Mouse (Mus musculus) frontal cortex, adult 2 months (tissue): ENCODE measurements around the gene Srek1. TPM values are rescaled to one million over a fixed set of nuclear protein-coding genes. Genes with fewer than 3 reads are reported as not detected.

Experiments
- DNase-seq, 2 experiments: peaks; one replicate each; pipeline ENCODE4 v3.0.0; 2022; ENCODE audit warnings: low spot score in 1 of 2; ENCODE audit errors: extremely low spot score in 1 of 2
- polyA plus RNA-seq: library from polyadenylated mRNA; depleted of rRNA; stranded (reverse); fragments of >200 nt; gene quantifications from 2 replicates; pipeline ENCODE4 v1.2.3, GENCODE M21; 2012; rRNA removed

Gene Srek1
- polyA plus RNA-seq, 1 experiment = 91.5 TPM

DNA sequence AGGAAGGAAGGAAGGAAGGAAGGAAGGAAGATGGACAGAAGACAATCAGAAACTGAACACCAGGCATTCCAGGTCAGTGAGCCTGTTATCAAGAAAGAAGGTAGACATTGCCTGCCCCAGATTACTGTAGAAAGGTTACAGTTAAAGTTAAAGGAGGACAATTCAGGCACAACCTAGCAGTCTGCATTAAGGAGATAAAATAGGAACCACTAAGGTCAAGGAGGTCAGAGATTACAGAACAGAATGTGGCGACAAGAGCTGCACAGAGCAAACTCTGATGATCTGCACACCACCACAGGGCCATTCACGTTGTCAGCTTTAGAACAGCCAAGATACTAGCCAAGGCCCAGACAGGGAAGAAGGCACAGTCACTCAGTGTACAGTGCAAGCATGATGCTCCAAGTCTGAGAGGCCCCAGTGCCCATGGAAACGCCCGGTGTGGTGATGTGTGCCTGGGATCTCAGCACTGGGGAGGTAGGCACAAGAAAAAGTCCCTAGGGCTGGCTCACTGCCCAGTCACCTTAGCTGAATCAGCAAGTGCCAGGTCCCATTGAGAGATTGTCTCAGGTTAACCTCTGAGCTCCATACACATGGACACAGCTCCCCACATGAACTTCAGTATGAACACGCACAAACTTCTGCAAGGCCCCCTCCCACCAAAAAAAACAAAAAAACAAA, 38.9 kb downstream of the Srek1 start:
- DNase-seq = no peak

DNA sequence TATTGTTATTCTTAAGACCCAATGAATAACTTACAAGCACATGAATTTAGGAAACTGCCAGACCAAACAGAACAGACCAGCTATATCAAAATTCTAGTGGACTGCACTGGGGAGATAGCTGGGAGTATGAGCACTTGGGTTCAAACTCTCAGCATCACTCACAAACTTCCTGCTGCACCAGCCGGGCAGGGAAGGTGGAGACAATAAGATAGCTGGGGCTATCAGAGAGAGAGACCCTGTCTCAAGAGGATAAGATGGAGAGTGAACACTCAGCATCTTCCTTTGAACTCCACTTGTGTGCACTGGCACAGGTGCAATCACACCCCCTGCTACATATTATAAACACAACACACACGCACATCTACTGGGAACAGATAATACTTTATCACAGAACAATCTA, 47.5 kb downstream of the Srek1 start:
- DNase-seq = no peak

DNA sequence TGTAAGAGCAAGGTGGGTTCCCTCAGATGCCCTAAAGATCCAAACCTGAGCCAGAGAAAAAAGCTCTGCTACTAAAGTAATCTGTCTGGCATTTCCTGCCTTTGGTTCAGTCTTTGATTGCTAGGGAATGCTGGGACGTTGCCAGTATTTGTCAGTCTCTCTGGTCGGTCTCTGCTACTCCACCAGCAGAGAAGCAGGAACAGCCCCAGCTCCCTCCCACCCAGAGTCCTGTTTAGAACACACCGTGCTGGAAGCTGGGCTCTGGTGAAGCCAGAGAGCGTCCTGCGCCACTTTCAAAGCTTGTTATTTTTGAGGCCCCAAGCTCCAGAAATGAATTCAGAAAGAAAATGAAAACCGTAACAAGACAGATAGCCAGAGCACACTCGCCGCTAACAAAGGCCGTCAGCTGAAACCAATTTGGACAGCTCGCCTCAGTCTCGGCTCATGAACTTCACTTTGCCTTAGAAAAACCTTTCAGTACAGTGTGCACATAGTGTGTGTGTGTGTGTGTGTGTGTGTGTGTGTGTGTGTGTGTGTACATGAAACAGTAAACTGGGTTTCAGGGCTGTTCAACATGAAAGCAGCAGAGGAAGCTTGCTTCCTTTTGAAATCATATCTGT, 62.9 kb downstream of the Srek1 start:
- peak in 1 of 2 experiments; percentile 39 for DNase-seq

DNA sequence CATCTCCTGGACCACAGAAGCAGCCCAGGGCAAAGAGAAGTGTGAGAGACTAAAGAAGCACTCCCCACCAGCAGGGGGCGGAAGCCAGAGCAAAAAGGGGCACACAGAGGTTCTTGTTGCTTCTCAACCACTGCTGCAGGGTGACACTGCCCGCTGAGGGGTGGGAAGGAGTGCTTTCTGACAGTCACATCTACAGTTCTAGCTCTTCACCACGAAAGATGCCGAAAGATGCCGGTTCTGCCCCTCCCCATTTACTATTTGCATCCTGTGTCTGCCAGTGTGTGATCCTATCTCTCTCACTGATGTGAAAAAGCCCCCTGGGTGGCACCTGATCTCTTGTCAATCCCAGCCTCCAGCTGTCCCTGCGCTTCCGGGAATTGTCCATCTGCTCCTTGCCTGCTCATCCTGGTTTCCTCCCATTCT, 64.0 kb downstream of the Srek1 start:
- peak in 1 of 2 experiments; percentile 32 for DNase-seq

DNA sequence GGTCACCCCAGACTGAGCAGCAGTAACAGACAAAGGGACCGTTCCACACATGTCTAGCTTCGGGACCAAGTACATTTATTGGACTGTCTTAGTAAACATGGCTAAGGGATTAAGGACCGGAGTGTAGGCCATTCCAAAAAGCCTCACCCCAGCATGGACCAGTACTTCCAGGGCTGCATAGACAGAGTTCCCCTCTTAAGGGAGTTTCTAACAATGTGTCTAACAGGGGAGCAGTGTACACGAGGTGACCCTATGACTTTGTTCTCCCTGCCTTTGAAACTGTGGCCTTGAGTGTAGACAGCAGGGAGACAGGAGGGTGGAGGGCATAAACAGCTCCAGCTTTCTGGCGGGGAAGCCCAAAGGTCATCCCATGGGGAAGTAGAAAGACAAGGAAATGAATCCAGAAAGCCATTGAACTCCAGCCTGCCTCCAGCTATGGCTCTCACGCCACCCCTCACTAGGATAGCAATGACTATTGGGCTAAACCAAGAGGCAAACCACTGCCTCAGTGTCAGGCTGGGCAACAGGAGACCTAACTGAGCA, 68.9 kb downstream of the Srek1 start:
- no peak for DNase-seq

DNA sequence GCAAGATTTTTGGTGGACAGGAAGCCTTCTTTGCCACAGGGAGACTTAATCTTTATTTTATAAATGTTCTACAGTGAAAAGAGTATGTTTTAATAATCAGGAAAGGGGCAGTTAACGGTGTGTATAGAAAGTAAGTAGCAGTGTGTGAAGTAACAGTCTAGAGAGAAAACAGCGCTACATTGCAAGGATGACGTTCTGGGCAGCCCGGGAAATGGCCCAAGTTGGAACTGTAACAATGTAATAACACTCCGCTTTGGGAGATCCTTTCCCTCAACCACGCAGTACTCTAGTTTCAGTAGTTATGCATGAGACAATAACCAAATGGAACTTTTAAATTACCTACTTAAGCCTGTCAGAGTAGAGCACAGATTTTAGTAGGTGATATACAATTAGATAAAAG, 70.6 kb downstream of the Srek1 start:
- DNase-seq = no peak

DNA sequence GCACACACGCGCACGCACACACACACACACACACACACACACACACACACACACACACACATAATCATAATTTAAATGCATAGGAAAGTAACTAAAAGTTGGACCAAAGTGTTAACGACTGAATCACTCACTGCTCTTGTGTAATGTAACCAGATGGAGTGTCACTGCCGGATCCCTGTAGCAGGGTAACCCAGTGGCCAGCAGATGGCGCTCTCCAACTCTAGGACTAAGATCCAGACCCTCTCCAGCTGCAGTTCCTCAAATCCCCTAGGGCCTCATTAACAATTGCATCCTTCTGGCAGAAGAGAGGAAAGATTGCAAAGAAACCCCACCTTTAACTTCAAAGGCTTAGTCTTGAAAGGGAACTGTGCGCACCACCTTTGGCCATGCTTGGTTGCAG, 71.0 kb downstream of the Srek1 start:
- DNase-seq = peak; percentile 27 to 84

DNA sequence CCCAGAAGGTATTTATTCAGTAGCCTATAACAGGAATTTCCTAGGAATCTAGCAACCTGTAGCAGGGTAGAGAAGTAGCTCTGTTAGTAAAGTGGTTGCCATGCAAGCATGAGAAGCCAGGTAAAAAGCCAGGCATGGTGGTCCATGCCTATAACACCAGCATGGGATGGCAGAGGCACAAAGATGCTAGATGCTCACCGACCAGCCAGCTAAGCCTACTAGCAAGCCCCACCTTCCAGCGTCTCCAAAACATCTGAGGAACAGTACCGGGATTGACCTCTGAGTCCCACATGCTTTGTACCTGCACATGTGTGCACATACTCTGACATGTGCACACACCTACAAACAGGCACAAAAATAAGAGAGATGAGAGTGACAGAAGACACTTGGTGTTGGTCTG, 72.1 kb downstream of the Srek1 start:
- DNase-seq = no peak

DNA sequence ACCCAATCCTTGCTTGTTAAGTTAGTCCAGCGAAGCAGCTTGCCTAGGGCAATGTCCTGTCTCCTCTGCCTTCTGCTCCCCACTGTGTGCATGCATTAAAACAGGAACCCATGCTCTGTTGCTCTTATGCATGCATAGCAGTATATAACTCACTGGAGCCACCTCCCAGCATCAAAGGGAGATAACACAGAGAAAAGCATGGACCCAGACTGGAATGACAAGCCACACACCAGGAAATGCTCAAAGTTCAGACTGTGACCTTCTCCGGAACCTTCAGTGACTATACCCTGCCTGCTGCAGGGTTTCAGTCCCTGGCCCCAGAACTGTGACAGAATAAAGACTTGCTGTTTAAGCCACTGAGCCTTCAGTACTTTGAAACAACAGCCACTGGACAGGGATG, 73.7 kb downstream of the Srek1 start:
- DNase-seq = no peak

DNA sequence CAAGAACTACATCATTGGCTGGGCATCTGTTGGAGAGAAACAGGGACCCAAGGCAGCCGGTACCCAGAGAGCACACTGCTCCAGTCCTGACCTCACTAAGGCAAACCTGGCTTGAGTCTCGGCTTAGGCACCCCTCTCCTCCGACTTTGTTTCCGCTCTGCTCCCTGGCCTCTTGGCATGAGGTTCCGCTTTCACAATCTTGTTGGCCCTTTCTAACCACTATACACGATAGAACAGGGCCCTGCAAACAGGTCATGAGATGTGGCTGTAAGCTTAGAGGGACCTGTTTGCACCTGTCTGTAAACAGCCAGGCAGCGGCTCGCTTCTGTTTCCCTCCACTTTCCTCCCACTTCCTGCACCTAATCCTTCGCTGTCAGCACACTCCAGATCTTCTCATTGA, 76.4 kb downstream of the Srek1 start:
- no peak for DNase-seq

DNA sequence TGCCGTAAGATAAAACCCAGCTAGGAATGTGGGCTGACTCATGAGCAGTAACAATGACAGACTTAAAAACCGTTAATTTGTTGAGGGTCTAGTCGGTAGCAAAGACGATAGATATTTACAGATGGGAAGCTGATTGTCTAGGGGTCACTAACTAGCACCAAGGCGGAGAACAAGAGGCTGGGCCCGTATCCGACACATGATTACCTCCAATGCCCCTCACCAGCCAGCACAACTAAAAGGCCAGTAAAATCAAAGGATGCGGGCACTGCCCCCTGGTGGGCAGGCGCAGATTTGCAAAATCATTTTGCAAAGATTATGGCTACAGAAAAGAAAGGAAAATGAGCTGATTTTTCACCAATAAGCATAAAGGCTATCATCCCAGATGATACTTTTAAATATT, 78.2 kb downstream of the Srek1 start:
- DNase-seq = peak in 1 of 2 experiments; percentile 63

DNA sequence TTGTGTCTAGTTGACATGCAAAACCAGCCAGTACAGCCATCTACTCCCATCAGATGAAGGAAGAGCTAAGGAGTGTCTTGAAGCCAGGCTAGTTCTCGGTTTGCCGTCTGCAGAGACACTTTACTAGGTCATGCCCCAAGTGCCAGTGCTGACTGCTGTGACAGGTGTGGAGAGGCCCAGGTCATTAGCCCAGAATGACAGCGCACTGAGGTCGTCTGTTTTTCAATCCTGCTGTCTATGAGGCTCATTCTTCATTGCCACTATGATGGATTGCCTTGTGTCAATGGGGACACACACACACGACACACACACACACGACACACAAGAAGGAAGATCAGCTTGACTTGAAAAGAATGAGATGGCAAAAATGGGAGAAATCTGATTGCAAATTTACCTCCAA, 79.0 kb downstream of the Srek1 start:
- no peak for DNase-seq

Other genes starting within 250 kb of the Srek1 start
- 26.8 and 29.4 TPM in 2 replicates for gene Erbin, start 145.9 kb upstream of the Srek1 start, polyA plus RNA-seq